Comparison of ENCODE assay signal across 21 mouse cellular contexts in the genomic region with DNA sequence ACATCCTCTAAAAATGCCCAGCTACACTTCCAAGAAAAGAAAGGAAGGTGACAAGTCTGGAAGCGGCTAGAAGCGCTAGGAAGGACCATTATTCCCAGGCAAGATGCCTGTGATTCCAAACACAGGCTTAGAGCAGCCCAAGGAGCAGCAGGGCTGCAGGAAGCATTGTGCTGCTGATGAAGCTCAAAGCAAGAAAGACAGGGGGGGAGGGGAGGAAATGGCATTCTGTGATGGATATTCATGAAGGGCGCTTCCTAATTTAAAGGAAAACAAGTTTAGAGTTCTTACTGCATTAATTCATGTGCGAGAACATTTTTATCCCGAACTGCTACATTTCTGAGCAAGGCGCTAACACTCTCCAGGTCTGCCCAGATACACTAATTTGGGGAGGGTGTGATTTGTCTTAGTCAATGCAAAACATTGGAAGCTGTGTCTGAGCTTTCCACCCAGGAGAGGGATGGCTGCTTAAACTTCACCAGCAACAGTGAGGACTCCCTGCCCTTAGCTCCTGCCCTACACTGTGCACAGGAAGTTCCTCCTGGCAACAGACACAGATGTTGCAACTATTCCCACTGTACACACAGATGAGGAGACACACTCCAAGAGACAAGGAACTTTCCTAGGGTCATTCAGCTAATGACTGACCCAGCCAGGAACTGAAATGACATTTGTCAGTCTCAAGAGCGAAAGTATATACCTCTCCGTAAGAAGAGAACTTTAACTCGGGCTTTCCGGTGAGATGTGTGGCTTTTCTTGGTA. TPM values are rescaled to one million over a fixed set of nuclear protein-coding genes. Genes with fewer than 3 reads are reported as not detected.
DNase-seq lines count a peak whose midpoint lies in the region; ATAC-seq and TF ChIP-seq lines count a peak whose summit lies in the region.
"Had no signal": no experiment of that assay in that cellular context is flagged by ENCODE, and none has a peak within 500 bp of the region (broad histone marks: within the 10 kb centered on the region; RNA-seq: fewer than 3 reads in every experiment).

No protein-coding gene starts in this region.

- no peak overlapping the region for H3K4me3 ChIP-seq in forebrain, embryonic 15.5 days
- no peak overlapping the region for H3K4me3 ChIP-seq in forebrain, embryonic 10.5 days
- no peak overlapping the region for H3K4me3 ChIP-seq in kidney, adult 2 months (ENCODE audit: insufficient read depth, low read depth, low read length)
- no peak overlapping the region for H3K4me3 ChIP-seq in kidney, embryonic 14.5 days (ENCODE audit: low read length)
- no peak overlapping the region for H3K4me3 ChIP-seq in left cerebral cortex, adult 2 months
- H3K4me3 ChIP-seq: embryonic facial prominence, embryonic 15.5 days; forebrain, embryonic 12.5 days; hindbrain, embryonic 15.5 days; limb, embryonic 12.5 days had no signal

- H3K9me3 ChIP-seq in forebrain, embryonic 15.5 days: no peaks in the 10 kb centered on the region
- no peaks in the 10 kb centered on the region for H3K9me3 ChIP-seq in forebrain, embryonic 10.5 days
- H3K9me3 ChIP-seq in kidney, embryonic 14.5 days (ENCODE audit: control insufficient read depth, low read length): no peaks in the 10 kb centered on the region
- H3K9me3 ChIP-seq: embryonic facial prominence, embryonic 15.5 days; forebrain, embryonic 12.5 days; hindbrain, embryonic 15.5 days; limb, embryonic 12.5 days had no signal

- H3K9ac ChIP-seq in forebrain, embryonic 15.5 days (replicated peaks): no peak overlapping the region
- no peak overlapping the region for H3K9ac ChIP-seq in kidney, embryonic 14.5 days (ENCODE audit: low read depth, low read length)
- H3K9ac ChIP-seq: embryonic facial prominence, embryonic 15.5 days; forebrain, embryonic 12.5 days; hindbrain, embryonic 15.5 days; limb, embryonic 12.5 days; liver, postnatal 0 days had no signal

- TF ChIP-seq CTCF in kidney, adult 2 months (conservative IDR thresholded peaks at IDR 0.05; ENCODE audit: insufficient read depth, insufficient read length, low read depth, low read length): no peak
- no peak for TF ChIP-seq CTCF in left cerebral cortex, adult 2 months (IDR thresholded peaks at IDR 0.05)

- H3K4me1 ChIP-seq in forebrain, embryonic 15.5 days: peaks cover 32% of the 10 kb centered on the region
- peaks cover 34% of the 10 kb centered on the region for H3K4me1 ChIP-seq in forebrain, embryonic 10.5 days
- H3K4me1 ChIP-seq in kidney, adult 2 months (ENCODE audit: control insufficient read depth, insufficient read depth, low read length): peaks cover 4% of the 10 kb centered on the region; the same call in 1 of the 2 replicates
- peaks cover 14% of the 10 kb centered on the region for H3K4me1 ChIP-seq in kidney, embryonic 14.5 days (ENCODE audit: control insufficient read depth, insufficient read depth, low read length)

- TF ChIP-seq POLR2A in kidney, adult 2 months (IDR thresholded peaks at IDR 0.05; ENCODE audit: low read depth, low read length): no peak

- no peaks in the 10 kb centered on the region for H3K27me3 ChIP-seq in forebrain, embryonic 15.5 days
- no peaks in the 10 kb centered on the region for H3K27me3 ChIP-seq in forebrain, embryonic 10.5 days (ENCODE audit: poor library complexity, severe bottlenecking)
- H3K27me3 ChIP-seq in kidney, adult 2 months (replicated peaks; ENCODE audit: control insufficient read depth, insufficient read depth, low read length): no peaks in the 10 kb centered on the region
- H3K27me3 ChIP-seq in kidney, embryonic 14.5 days (ENCODE audit: control insufficient read depth, insufficient read depth, low read length): no peaks in the 10 kb centered on the region
- H3K27me3 ChIP-seq: embryonic facial prominence, embryonic 15.5 days; forebrain, embryonic 12.5 days; hindbrain, embryonic 15.5 days; limb, embryonic 12.5 days had no signal

- DNase-seq in forebrain, embryonic 10.5 days (ENCODE audit: extremely low spot score, low spot score): no peak
- DNase-seq in kidney, adult 2 months: peak; percentile 24
- peak; percentile 74 for DNase-seq in ES-CJ7 (ENCODE audit: low read depth, low spot score)
- peak; percentile 45 for DNase-seq in lung, postnatal 10 days
- no peak for DNase-seq in left cerebral cortex, adult 2 months (ENCODE audit: extremely low spot score in 1 of 2, low spot score in 2 of 2)
- DNase-seq in cerebellum, adult 9-10 months: no peak
- DNase-seq: cerebellum, postnatal 14 days; embryo, embryonic 11 days; gastrocnemius, postnatal 14 days; heart, postnatal 10 days; kidney, postnatal 14 days; liver, postnatal 0 days; right cerebral cortex, postnatal 14 days had no signal

- ATAC-seq in forebrain, embryonic 15.5 days (replicated peaks): no peak
- no peak for ATAC-seq in kidney, embryonic 14.5 days (ENCODE audit: low FRiP score, low TSS enrichment)
- ATAC-seq: intestine, postnatal 0 days; liver, postnatal 0 days had no signal

- intact Hi-C loops in left cerebral cortex, adult 2 months (cut with DNase I): no loop called here

- H3K27ac ChIP-seq in forebrain, embryonic 15.5 days (replicated peaks): peak overlapping the region; percentile 24; the same call in 1 of the 2 replicates
- no peak overlapping the region for H3K27ac ChIP-seq in forebrain, embryonic 10.5 days
- no peak overlapping the region for H3K27ac ChIP-seq in kidney, adult 2 months (ENCODE audit: insufficient read depth, low read depth, low read length)
- no peak overlapping the region for H3K27ac ChIP-seq in kidney, embryonic 14.5 days (ENCODE audit: low read depth, low read length)
- no peak overlapping the region for H3K27ac ChIP-seq in left cerebral cortex, adult 2 months
- H3K27ac ChIP-seq: embryonic facial prominence, embryonic 15.5 days; forebrain, embryonic 12.5 days; hindbrain, embryonic 15.5 days; limb, embryonic 12.5 days; stomach, postnatal 0 days had no signal

- H3K4me2 ChIP-seq in forebrain, embryonic 15.5 days (replicated peaks): no peak overlapping the region
- H3K4me2 ChIP-seq in kidney, embryonic 14.5 days (replicated peaks; ENCODE audit: low read depth, low read length): no peak overlapping the region
- H3K4me2 ChIP-seq: embryonic facial prominence, embryonic 15.5 days; forebrain, embryonic 12.5 days; hindbrain, embryonic 15.5 days; limb, embryonic 12.5 days had no signal

- WGBS in forebrain, embryonic 15.5 days: 61% methylated on average over 10 of the region's 10 CpGs
- WGBS in forebrain, embryonic 10.5 days: 62% methylated on average over 10 of the region's 10 CpGs
- WGBS in kidney, adult 2 months: 81% methylated on average over 10 of the region's 10 CpGs
- 83% methylated on average over 10 of the region's 10 CpGs for WGBS in kidney, embryonic 14.5 days

- H3K36me3 ChIP-seq in forebrain, embryonic 15.5 days: peaks cover 10% of the 10 kb centered on the region; the same call in 1 of the 2 replicates
- peaks cover 51% of the 10 kb centered on the region for H3K36me3 ChIP-seq in forebrain, embryonic 10.5 days (replicated peaks)
- H3K36me3 ChIP-seq in kidney, adult 2 months (ENCODE audit: control insufficient read depth, insufficient read depth, low read length): no peaks in the 10 kb centered on the region; the same call in 1 of the 2 replicates
- peaks cover 24% of the 10 kb centered on the region; the same call in 1 of the 2 replicates for H3K36me3 ChIP-seq in kidney, embryonic 14.5 days (ENCODE audit: control insufficient read depth, insufficient read depth, low read length)

RNA-seq across cellular contexts. Expression of gene Zbtb34, which starts 4.3 kb away (rescaled TPM):
- polyA plus RNA-seq in forebrain, embryonic 15.5 days (2015; fragmentation: Nextera tagmentation; extraction: Ambion mirVana): 7.1 and 8.5 TPM in 2 replicates
- 6.6 and 7.6 TPM in 2 replicates for polyA plus RNA-seq in forebrain, embryonic 10.5 days (2016; fragmentation: Nextera tagmentation; extraction: Ambion mirVana)
- polyA plus RNA-seq in kidney, adult 2 months (2012; rRNA removed): 5.1 and 6.2 TPM in 2 replicates
- polyA plus RNA-seq in kidney, embryonic 14.5 days (2014; fragmentation: Nextera tagmentation; extraction: Ambion mirVana): 3.5 and 8.1 TPM in 2 replicates
- total RNA-seq in left cerebral cortex, adult 2 months (2021): 10 to 100 TPM; 23.9 to 26.9 TPM

RNA-seq across cellular contexts. Expression of gene Zbtb43, which starts 41.5 kb away (rescaled TPM):
- polyA plus RNA-seq in forebrain, embryonic 15.5 days (2015; fragmentation: Nextera tagmentation; extraction: Ambion mirVana): 31.4 and 35.8 TPM in 2 replicates
- 19.8 and 19.9 TPM in 2 replicates for polyA plus RNA-seq in forebrain, embryonic 10.5 days (2016; fragmentation: Nextera tagmentation; extraction: Ambion mirVana)
- polyA plus RNA-seq in kidney, adult 2 months (2012; rRNA removed): 14.2 and 15.0 TPM in 2 replicates
- polyA plus RNA-seq in kidney, embryonic 14.5 days (2014; fragmentation: Nextera tagmentation; extraction: Ambion mirVana): 11.8 and 25.5 TPM in 2 replicates
- total RNA-seq in left cerebral cortex, adult 2 months (2021): 10 to 100 TPM; 27.4 to 28.4 TPM

RNA-seq across cellular contexts. Expression of gene Ralgps1, which starts 55.5 kb away (rescaled TPM):
- 39.1 and 40.5 TPM in 2 replicates for polyA plus RNA-seq in forebrain, embryonic 15.5 days (2015; fragmentation: Nextera tagmentation; extraction: Ambion mirVana)
- 6.2 and 6.9 TPM in 2 replicates for polyA plus RNA-seq in forebrain, embryonic 10.5 days (2016; fragmentation: Nextera tagmentation; extraction: Ambion mirVana)
- 4.9 and 5.6 TPM in 2 replicates for polyA plus RNA-seq in kidney, adult 2 months (2012; rRNA removed)
- 4.8 and 7.9 TPM in 2 replicates for polyA plus RNA-seq in kidney, embryonic 14.5 days (2014; fragmentation: Nextera tagmentation; extraction: Ambion mirVana)
- total RNA-seq in left cerebral cortex, adult 2 months (2021): 10 to 100 TPM; 62.8 to 70.2 TPM

Comparison
In these comparisons a context has a peak if more than half of its experiments do, and no peak if none do; other contexts are left out.
1. DNase-seq: peak in kidney, adult 2 months (single experiment), ES-CJ7 (single experiment) and lung, postnatal 10 days (single experiment); none in forebrain, embryonic 10.5 days (single experiment), left cerebral cortex, adult 2 months (0 of 2) and cerebellum, adult 9-10 months (single experiment).